Mouse (Mus musculus) bone marrow, adult 2 months (tissue): ENCODE data around the gene Luc7l3. TPM values are rescaled to one million over a fixed set of nuclear protein-coding genes. Genes with fewer than 3 reads are reported as not detected.

Experiments used
- H3K27ac ChIP-seq: fragments of 200-500 bp; 2 replicates; pipeline ENCODE4 v1.5.1; 2012; ENCODE audit warnings: low read depth, mild to moderate bottlenecking, control low read depth, inconsistent platforms, low read length; ENCODE audit not compliant: control insufficient read depth, poor library complexity, insufficient read depth
- H3K4me1 ChIP-seq: fragments of 200-500 bp; 2 replicates; pipeline ENCODE4 v1.6.1; 2011; ENCODE audit warnings: low read length; ENCODE audit not compliant: control insufficient read depth, insufficient read depth
- H3K4me3 ChIP-seq: fragments of 200-500 bp; replicated peaks from 2 replicates; pipeline ENCODE3; 2011; ENCODE audit warnings: mild to moderate bottlenecking, low read depth, low read length, control low read depth; ENCODE audit not compliant: control insufficient read depth
- CTCF ChIP-seq: fragments of 200-500 bp; IDR thresholded peaks from 2 replicates; pipeline ENCODE4 v1.5.1; 2011; ENCODE audit warnings: low read length, control low read depth; ENCODE audit not compliant: control insufficient read depth, insufficient read depth
- POLR2A ChIP-seq: fragments of 200-500 bp; IDR thresholded peaks from 2 replicates; pipeline ENCODE4 v1.6.1; 2011; ENCODE audit warnings: low read depth, mild to moderate bottlenecking, control low read depth, low read length, borderline replicate concordance; ENCODE audit not compliant: control insufficient read depth
- WGBS: fragments of 180-500 bp; shearing (Covaris S2); methylation state at CpG from one replicate; pipeline ENCODE4 v1.1.7; 2018; 5-methylcytosine and 5-hydroxymethylcytosine counted together
- polyA plus RNA-seq: library from polyadenylated mRNA; stranded (reverse); fragments of >200 nt; gene quantifications from 2 replicates; pipeline ENCODE4 v1.2.4, GENCODE M21; 2011; ENCODE audit warnings: low replicate concordance; ENCODE audit not compliant: missing spikeins, insufficient read depth, insufficient read length

Gene Luc7l3
- polyA plus RNA-seq, result 172 and 213 TPM in 2 replicates

DNA sequence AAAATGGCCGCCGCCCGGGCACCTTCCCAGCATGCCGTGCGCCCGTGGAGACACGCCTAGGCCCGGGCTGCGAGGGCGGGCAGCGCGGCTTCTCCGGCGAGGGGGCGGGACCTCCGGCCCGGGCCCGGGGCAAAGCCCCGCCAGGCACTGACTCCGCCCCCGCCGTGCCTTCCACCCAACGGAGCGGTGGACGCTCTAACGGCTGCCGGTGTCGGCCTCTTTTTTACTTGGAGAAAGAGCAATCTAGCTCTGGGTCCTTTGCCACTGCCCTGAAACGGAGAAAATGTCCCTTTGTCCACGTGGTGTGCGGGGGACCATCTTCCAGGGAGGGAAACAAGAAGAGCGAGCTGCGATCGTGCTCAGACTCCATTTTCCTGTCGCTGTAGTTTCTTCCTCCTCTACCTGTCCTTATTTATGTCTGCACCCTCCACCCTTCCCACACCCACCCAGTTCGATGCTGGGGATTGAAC lies at the start of gene Luc7l3:
Gene Luc7l3 (minus strand): TSS at position 58 of the 470 bp plus-strand sequence.
- H3K4me1 ChIP-seq, result no peaks in the 10 kb centered on the region; the same call in 1 of the 2 replicates

DNA sequence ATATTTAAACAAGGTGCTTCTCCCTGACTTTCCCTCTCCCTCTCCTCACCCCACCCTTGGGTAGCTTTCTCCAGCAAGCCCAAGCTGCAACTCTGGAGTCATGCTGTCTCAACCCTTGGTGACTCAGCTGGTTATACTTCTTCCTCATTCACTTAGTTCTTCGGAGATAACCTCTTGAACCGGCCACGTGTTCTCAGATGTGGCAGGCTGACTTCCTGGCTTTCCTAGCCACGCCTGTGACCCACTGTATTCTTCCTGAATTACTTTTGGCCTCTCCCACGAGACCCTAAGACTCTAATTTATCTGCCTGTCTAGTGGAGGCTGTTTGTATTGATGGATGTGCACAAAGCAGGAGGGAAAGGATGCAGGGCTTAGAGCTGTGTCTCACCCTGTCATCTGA lies 49.0 kb upstream of the Luc7l3 start:
- TF ChIP-seq POLR2A (no peak), CTCF (no peak)
- H3K4me3 ChIP-seq, result no peak overlapping the region
- 3% methylated on average over 5 of the region's 5 CpGs for WGBS
- H3K4me1 ChIP-seq, result peaks cover 12% of the 10 kb centered on the region
- peak overlapping the region; percentile 69 for H3K27ac ChIP-seq

More for the DNA sequence above, at the start of gene Luc7l3:
- TF ChIP-seq CTCF (no peak), POLR2A (peak; percentile 83; the same call in 1 of the 2 replicates)
- Histone ChIP-seq H3K4me3 (peak within 1 kb of the TSS; percentile 96), H3K27ac (peak within 1 kb of the TSS; percentile 99)
- under 1% methylated on average over 36 of the region's 36 CpGs for WGBS

DNA sequence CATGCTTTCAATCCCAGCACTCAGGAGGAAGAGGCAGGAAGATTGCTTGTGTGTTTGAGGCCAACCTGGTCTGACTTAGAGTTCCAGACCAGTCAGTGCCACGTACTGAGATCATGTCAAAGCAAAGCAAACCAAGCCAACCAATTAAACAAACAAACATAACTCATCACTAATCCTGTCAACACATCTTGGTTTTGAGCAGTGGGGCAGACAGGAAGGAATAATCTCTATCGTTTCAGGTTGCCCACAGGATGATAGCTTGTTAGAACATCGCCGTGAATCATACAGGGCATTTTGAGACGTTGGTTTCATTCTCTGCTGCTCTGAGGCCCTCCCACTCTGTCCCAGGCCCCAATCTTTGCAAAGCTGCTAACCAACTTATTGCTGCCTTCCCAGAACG lies 48.2 kb upstream of the Luc7l3 start:
- Histone ChIP-seq H3K4me1 (peaks cover 12% of the 10 kb centered on the region), H3K27ac (peak overlapping the region; percentile 69; the same call in 1 of the 2 replicates), H3K4me3 (no peak overlapping the region)
- 42% methylated on average over 6 of the region's 6 CpGs for WGBS
- TF ChIP-seq POLR2A (no peak), CTCF (no peak)

DNA sequence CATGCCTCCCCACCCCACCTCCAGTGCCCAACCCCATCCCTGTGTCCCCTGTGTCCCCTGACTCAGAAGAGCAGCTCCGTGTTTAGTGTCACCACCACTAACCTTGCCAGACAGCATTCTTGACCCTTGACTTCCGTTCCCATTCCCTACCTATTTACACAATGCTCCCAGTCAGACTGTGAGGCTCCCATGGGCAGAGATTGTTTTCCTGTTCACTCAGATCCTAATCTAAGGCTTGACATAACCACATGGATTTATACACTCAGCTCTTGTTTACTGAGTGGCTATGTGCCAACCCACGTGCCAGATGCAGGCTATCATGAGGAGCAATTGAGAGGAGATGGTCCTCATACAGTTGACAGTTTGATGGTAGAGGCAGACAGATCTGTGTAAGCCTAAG lies 43.6 kb upstream of the Luc7l3 start:
- peaks cover 6% of the 10 kb centered on the region for H3K4me1 ChIP-seq
- TF ChIP-seq CTCF, result no peak
- no peak for TF ChIP-seq POLR2A

DNA sequence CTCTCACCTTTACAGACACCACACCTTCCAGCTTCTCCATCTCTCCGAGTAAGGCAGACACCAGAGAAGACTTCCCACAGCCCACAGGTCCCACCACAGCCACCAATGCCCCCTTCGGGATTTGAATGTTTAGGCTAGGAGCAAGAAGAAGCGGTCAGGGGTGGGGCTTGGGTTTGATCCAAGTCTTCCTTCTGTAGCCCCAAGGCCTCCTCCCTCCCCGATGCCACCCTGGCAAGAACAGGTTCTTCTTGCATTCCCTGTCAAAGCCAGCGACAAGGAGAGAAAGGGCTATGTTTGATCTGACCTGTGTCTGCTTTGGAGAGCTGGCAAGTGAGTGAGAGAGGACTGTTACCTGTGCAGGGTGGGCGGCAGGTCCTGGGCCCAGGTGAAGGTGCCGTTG lies 41.9 kb upstream of the Luc7l3 start:
- H3K27ac ChIP-seq, result no peak overlapping the region
- WGBS, result 71% methylated on average over 7 of the region's 7 CpGs
- TF ChIP-seq POLR2A, result no peak
- TF ChIP-seq CTCF, result no peak
- H3K4me1 ChIP-seq, result no peaks in the 10 kb centered on the region
- H3K4me3 ChIP-seq, result no peak overlapping the region

More for the DNA sequence above, 43.6 kb upstream of the Luc7l3 start:
- no peak overlapping the region for H3K27ac ChIP-seq
- H3K4me3 ChIP-seq, result no peak overlapping the region
- WGBS, result 79% methylated on average over 3 of the region's 3 CpGs

DNA sequence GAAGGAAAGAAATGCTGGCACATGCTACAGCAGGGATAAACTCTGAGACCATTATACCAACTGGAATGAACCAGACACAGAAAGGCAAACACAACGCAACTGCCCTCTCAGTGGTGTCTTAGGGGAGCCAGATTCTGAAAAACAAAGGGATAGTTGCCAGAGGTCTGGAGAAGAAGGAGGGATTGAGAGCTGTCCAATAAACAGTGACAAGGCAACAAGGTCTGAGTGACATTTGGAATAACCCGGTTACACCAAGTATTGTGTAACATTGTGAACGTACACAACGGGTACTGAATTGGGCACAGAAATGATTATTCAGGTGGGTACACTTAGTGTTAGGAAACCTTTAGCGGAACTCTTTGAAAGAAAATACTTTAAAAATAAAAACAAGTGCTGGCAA lies 40.3 kb upstream of the Luc7l3 start:
- 74% methylated on average over 5 of the region's 5 CpGs for WGBS
- H3K4me1 ChIP-seq, result no peaks in the 10 kb centered on the region
- no peak overlapping the region for H3K27ac ChIP-seq
- TF ChIP-seq CTCF, result no peak
- no peak for TF ChIP-seq POLR2A
- no peak overlapping the region for H3K4me3 ChIP-seq

DNA sequence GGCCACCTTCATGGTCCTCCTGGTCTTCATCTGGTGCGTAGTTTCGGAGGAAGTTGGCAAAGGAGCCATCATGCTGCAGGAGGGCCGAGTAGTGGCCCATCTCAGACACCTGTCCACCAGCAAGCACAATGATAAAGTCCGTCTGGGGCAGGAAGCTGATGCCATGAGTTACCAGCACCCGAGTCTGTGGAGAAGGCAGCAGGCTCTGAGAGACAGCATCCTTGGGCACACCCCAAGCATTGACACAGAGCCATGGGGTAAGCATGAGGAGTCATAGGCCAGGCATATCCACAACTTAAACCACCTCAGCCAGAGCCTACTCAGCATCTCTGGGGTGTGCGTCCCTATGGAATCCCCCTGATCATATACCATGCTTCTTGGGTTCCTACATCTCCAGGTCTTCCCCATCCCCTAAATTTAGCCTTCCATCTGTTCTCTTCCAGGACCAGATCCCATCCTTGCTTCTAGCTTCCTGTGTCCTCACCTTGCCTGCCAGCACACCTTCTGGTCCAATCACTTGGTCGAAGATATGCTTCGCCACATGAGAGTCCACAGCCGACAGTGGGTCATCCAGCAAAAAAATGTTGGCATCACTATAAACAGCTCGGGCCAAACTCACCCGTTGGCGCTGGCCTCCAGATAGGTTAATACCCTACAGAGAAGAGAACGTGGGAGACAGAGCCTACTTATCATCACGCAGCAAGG lies 39.5 kb upstream of the Luc7l3 start:
- TF ChIP-seq POLR2A, result no peak
- TF ChIP-seq CTCF, result no peak
- WGBS, result 83% methylated on average over 14 of the region's 14 CpGs
- H3K27ac ChIP-seq, result no peak overlapping the region
- no peak overlapping the region for H3K4me3 ChIP-seq
- H3K4me1 ChIP-seq, result no peaks in the 10 kb centered on the region

DNA sequence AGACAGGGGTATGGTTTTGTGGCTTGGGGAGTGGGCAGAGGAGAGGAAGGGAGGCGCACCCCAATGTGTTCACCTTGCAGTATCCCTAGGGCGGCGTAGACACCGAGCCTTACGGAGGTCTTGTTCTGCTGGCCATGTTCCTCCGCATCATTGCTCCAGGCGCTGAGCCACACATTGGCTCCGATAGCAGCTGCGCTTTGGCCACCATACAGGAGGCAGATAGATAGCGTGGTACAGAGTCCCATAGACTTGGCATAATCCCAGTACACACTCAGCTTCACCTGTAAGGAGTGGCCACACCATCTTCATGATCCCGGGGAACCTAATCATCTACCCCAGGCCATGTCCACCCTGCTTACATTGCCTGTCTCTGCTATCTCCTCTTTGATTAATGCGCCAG lies 37.4 kb upstream of the Luc7l3 start:
- Histone ChIP-seq H3K27ac (no peak overlapping the region), H3K4me1 (no peaks in the 10 kb centered on the region), H3K4me3 (no peak overlapping the region)
- TF ChIP-seq POLR2A (no peak), CTCF (no peak)
- WGBS, result 89% methylated on average over 12 of the region's 12 CpGs
